Mouse (Mus musculus) spleen, adult 2 months (tissue): Measurements from ENCODE around the gene Foxj1.

Experiments
- CTCF ChIP-seq: fragments of 200-500 bp; IDR thresholded peaks from 2 replicates; pipeline ENCODE4 v1.5.1; 2011; ENCODE audit warnings: mild to moderate bottlenecking, inconsistent platforms; ENCODE audit not compliant: insufficient read depth, insufficient read length, insufficient replicate concordance; ENCODE audit errors: extremely low read depth
- POLR2A ChIP-seq: fragments of 200-500 bp; IDR thresholded peaks from 2 replicates; pipeline ENCODE4 v1.6.1; 2011; ENCODE audit warnings: low read depth, low read length, inconsistent platforms

DNA sequence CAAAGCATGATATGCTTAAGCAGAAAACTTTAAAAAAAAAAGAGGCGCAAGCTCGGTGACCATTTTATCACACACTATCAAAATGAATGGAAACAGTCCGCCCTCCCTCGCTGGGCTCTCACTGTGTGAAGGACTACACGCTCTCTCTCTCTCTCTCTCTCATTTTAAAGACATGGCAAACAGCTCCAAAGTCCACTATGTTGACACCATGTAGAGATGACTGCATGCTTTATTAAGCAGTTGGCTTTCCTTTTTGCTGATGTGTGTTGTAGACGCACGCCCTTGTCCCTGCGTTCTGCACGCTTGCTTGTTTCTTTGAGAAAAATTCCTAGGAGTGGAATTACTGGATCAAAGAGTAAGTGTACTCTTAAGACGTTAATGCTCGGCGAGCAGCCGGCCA lies 30.2 kb upstream of the Foxj1 start:
- TF ChIP-seq CTCF (no peak), POLR2A (no peak)
